Mouse (Mus musculus) myocyte (in vitro differentiated cells): ENCODE results near the gene Adcyap1r1.

Experiments
- CEBPB ChIP-seq: IDR thresholded peaks from 2 replicates; pipeline ENCODE4 v1.6.1; 2011; ENCODE audit warnings: mild to moderate bottlenecking, moderate library complexity; ENCODE audit not compliant: poor library complexity, insufficient read depth, severe bottlenecking
- E2F4 ChIP-seq: IDR thresholded peaks from one replicate; pipeline ENCODE4 v1.6.1; 2011; ENCODE audit warnings: mild to moderate bottlenecking, control low read depth, moderate library complexity; ENCODE audit not compliant: insufficient read depth
- MAX ChIP-seq: IDR thresholded peaks from one replicate; pipeline ENCODE4 v1.6.1; 2011; ENCODE audit warnings: low read depth, mild to moderate bottlenecking, control low read depth
- MYOD1 ChIP-seq, 3 experiments: IDR thresholded peaks; one replicate each; pipeline ENCODE4 v1.6.1; 2011; ENCODE audit warnings: control low read depth in 2 of 3, low read depth in 2 of 3, mild to moderate bottlenecking in 2 of 3, moderate library complexity in 1 of 3; ENCODE audit not compliant: insufficient read length in 2 of 3, control insufficient read depth in 1 of 3
- POLR2A ChIP-seq: IDR thresholded peaks from one replicate; pipeline ENCODE4 v1.6.1; 2011; ENCODE audit warnings: low read depth, mild to moderate bottlenecking, control low read depth, moderate library complexity; ENCODE audit not compliant: insufficient read length
- POLR2AphosphoS2 ChIP-seq: IDR thresholded peaks from one replicate; pipeline ENCODE4 v1.6.1; 2011; ENCODE audit warnings: low read depth, control low read depth; ENCODE audit not compliant: insufficient read length
- REST ChIP-seq: IDR thresholded peaks from one replicate; pipeline ENCODE4 v1.6.1; 2011; ENCODE audit warnings: mild to moderate bottlenecking, control low read depth, moderate library complexity; ENCODE audit not compliant: insufficient read depth, insufficient read length
- SRF ChIP-seq: IDR thresholded peaks from one replicate; pipeline ENCODE4 v1.6.1; 2011; ENCODE audit warnings: low read depth; ENCODE audit not compliant: control insufficient read depth, insufficient read length
- TCF12 ChIP-seq: IDR thresholded peaks from one replicate; pipeline ENCODE4 v1.6.1; 2011; ENCODE audit warnings: mild to moderate bottlenecking, control low read depth; ENCODE audit not compliant: poor library complexity, insufficient read depth, severe bottlenecking
- TCF3 ChIP-seq: IDR thresholded peaks from one replicate; pipeline ENCODE4 v1.6.1; 2011; ENCODE audit warnings: low read depth, control low read depth; ENCODE audit not compliant: insufficient read length
- USF1 ChIP-seq: IDR thresholded peaks from one replicate; pipeline ENCODE4 v1.6.1; 2011; ENCODE audit warnings: low read depth, mild to moderate bottlenecking, control low read depth, moderate library complexity

GRCm38 (mm10) chr6:55453548-55453947 is 1.8 kb downstream of the Adcyap1r1 start:
- TF ChIP-seq TCF12: no peak
- TF ChIP-seq POLR2A: no peak
- no peak for TF ChIP-seq POLR2AphosphoS2
- TF ChIP-seq CEBPB: no peak
- no peak for TF ChIP-seq E2F4
- no peak for TF ChIP-seq USF1
- no peak for TF ChIP-seq MAX
- TF ChIP-seq REST: no peak
- no peak for TF ChIP-seq SRF
- no peak for TF ChIP-seq MYOD1 (IDR thresholded peaks at IDR 0.05; ENCODE audit: control insufficient read depth in 1 of 3, insufficient read length in 2 of 3, low read depth in 2 of 3)
- TF ChIP-seq TCF3: no peak
